Mouse (Mus musculus): ENCODE data around the gene Pde9a. TPM values are rescaled to one million over a fixed set of nuclear protein-coding genes. Genes with fewer than 3 reads are reported as not detected.

The Pde9a gene
- total RNA-seq, 2 experiments from 2014 or later, result 0.29 TPM; not detected in 1

GRCm38 (mm10) chr17:31386766-31387275 is 811 bp downstream of the Pde9a start:
- ATAC-seq (ENCODE audit: poor library complexity, severe bottlenecking), result no peak

GRCm38 (mm10) chr17:31389432-31390050 is 3.5 kb downstream of the Pde9a start:
- no peak for ATAC-seq (ENCODE audit: poor library complexity, severe bottlenecking)

GRCm38 (mm10) chr17:31391462-31391861 is 5.5 kb downstream of the Pde9a start:
- no peak for ATAC-seq (ENCODE audit: poor library complexity, severe bottlenecking)

GRCm38 (mm10) chr17:31392041-31392440 is 6.0 kb downstream of the Pde9a start:
- no peak for ATAC-seq (ENCODE audit: poor library complexity, severe bottlenecking)

GRCm38 (mm10) chr17:31393811-31394210 is 7.8 kb downstream of the Pde9a start:
- ATAC-seq (ENCODE audit: poor library complexity, severe bottlenecking), result no peak

GRCm38 (mm10) chr17:31400294-31400693 is 14.3 kb downstream of the Pde9a start:
- ATAC-seq (ENCODE audit: poor library complexity, severe bottlenecking), result no peak

GRCm38 (mm10) chr17:31401160-31401559 is 15.2 kb downstream of the Pde9a start:
- ATAC-seq (ENCODE audit: poor library complexity, severe bottlenecking), result no peak

- ATAC-seq (ENCODE audit: poor library complexity, severe bottlenecking), result no peak
Observed at GRCm38 (mm10) chr17:31402713-31403112, 16.7 kb downstream of the Pde9a start.

GRCm38 (mm10) chr17:31405694-31406227 is 19.8 kb downstream of the Pde9a start:
- no peak for ATAC-seq (ENCODE audit: poor library complexity, severe bottlenecking)

GRCm38 (mm10) chr17:31409741-31410350 is 23.8 kb downstream of the Pde9a start:
- ATAC-seq (ENCODE audit: poor library complexity, severe bottlenecking), result no peak

- ATAC-seq (ENCODE audit: poor library complexity, severe bottlenecking), result no peak
Observed at GRCm38 (mm10) chr17:31415258-31415657, 29.2 kb downstream of the Pde9a start.

- ATAC-seq (ENCODE audit: poor library complexity, severe bottlenecking), result no peak
Observed at GRCm38 (mm10) chr17:31418804-31419597, 33.0 kb downstream of the Pde9a start.

GRCm38 (mm10) chr17:31419598-31419950 is 33.6 kb downstream of the Pde9a start:
- no peak for ATAC-seq (ENCODE audit: poor library complexity, severe bottlenecking)

GRCm38 (mm10) chr17:31419995-31420394 is 34.0 kb downstream of the Pde9a start:
- no peak for ATAC-seq (ENCODE audit: poor library complexity, severe bottlenecking)

- no peak for ATAC-seq (ENCODE audit: poor library complexity, severe bottlenecking)
Observed at GRCm38 (mm10) chr17:31420658-31421057, 34.6 kb downstream of the Pde9a start.

- ATAC-seq (ENCODE audit: poor library complexity, severe bottlenecking), result no peak
Observed at GRCm38 (mm10) chr17:31422381-31422780, 36.4 kb downstream of the Pde9a start.

GRCm38 (mm10) chr17:31423020-31423419 is 37.0 kb downstream of the Pde9a start:
- peak; percentile 43; the same call in 1 of the 2 replicates for ATAC-seq (ENCODE audit: poor library complexity, severe bottlenecking)

GRCm38 (mm10) chr17:31424358-31424757 is 38.3 kb downstream of the Pde9a start:
- ATAC-seq (ENCODE audit: poor library complexity, severe bottlenecking), result no peak

GRCm38 (mm10) chr17:31424798-31425197 is 38.8 kb downstream of the Pde9a start:
- ATAC-seq (ENCODE audit: poor library complexity, severe bottlenecking), result no peak

- ATAC-seq (ENCODE audit: poor library complexity, severe bottlenecking), result no peak
Observed at GRCm38 (mm10) chr17:31425827-31426698, 40.1 kb downstream of the Pde9a start.
